Mouse (Mus musculus): ENCODE results near the gene Dapk2. TPM values are rescaled to one million over a fixed set of nuclear protein-coding genes. Genes with fewer than 3 reads are reported as not detected.
A peak's percentile ranks its signal among the peaks of the same experiment; 100 is the strongest.

The Dapk2 gene
- total RNA-seq, 2 experiments from 2014 or later: 0.84 to 0.97 TPM

- DNase-seq: peak; percentile 52
- intact Hi-C loops (cut with DNase I): no loop called here
Measured at GRCm38 (mm10) chr9:66218917-66219725, 61.1 kb downstream of the Dapk2 start.

DNA sequence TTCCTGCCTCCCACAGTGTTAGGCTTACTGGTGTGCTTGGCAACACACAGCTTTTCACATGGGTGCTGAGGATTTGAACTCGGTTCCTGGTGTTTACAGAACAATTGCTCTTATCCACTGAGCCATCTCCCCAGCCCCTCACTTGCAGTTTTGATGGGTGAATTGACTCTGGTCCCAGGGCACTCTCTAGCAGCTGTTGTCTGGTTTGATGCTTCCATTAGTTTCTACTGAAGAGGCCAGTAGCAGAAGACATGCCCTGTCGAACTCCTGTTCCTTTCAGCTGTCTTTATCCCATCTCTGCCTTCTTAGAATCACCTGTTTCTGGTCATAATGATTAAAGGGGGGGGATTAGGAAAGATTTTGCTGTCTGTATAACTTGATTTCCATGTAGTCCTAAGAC, 65.8 kb downstream of the Dapk2 start:
- intact Hi-C loops (cut with DNase I): no loop called here
- DNase-seq: no peak

DNA sequence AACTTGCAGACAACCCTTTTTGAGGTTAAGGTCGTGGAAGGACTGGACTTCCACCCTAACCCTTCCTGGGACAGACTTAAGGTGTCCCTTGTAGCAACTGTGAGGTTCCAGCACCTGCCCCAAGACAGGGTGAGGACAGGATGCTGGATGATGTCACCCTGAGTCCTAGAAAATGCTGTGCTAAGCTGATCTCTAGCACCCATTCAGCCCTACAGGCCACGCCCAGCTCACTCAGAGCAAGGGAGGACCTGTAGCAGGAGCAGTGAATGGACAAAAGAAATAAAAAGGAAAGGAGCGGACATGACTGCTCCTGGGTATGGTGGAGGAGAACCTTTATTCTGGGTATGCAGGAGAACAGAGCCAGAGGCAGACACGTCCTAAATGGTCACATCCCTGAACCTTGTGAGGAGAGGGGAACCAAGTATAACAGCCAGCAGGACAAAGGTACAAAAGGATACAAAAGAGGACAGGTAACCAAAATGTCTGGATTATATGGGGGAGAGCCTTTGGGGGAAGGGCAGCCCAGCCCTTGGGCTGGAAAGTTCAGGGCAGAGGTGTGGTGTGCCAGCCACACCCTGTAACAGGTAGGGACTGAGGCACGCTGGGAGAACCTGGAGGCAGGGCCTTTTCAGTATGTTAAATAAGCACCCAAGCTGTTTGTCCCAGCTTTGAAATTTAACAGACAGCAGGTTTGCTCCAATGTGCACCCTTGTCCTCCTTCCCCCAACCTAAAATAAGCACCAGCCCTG, 67.9 kb downstream of the Dapk2 start:
- intact Hi-C loops (cut with DNase I): no loop called here
- no peak for DNase-seq

DNA sequence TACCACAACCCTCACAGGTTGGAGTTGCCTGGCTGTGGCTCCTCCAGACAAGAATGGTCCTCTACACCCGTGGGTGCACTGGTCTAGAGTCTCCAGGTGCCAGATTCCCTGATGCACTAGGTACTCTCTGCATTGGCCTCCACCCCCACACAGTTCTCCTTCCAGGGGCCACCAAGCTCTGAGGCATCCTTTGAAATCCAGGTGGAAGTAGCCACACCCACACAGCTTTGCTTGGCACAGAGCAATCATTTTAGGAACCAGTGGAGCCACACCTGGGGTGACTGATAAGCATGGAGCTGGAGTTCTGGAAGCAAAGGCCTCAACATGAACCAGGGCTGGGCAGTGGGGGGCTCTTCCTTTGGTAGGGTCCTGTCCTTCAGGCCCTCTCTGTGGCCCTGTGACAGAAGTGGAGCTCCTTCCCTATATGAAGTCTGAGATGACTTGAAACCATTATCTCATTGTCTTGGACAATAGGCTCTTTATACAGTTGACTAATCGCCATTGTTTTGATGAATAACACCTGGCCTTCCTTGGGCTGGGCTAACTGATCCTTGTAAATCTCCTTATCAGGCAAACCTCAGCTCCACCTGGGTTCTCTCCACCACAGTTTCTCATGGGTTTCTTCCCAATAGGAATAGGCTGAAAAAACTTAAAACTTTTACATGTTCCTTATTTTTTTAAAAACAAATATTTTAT, 70.6 kb downstream of the Dapk2 start:
- DNase-seq: no peak
- intact Hi-C loops (cut with DNase I): no loop called here

GRCm38 (mm10) chr9:66231820-66232479, 73.9 kb downstream of the Dapk2 start:
- intact Hi-C loops (cut with DNase I): no loop called here
- no peak for DNase-seq

DNA sequence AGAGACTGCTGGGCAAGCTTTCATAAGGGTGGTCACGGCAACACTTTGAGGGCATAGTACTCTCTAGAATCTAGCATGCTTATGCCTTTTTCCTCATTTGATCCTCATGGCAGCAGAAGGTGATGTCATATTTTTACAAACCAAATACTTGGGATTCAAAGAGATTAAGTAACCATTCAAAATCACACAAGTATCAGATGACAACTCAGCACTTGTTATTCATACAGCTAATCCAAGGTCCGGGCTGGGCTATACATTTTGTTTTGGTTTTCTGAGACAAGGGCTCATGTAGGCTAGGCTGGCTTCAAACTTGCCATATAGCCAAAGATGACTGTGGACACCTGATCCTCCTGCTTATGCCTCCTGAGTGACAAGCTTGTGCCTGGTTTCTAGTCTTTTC, 78.6 kb downstream of the Dapk2 start:
- intact Hi-C loops (cut with DNase I): no loop called here

DNA sequence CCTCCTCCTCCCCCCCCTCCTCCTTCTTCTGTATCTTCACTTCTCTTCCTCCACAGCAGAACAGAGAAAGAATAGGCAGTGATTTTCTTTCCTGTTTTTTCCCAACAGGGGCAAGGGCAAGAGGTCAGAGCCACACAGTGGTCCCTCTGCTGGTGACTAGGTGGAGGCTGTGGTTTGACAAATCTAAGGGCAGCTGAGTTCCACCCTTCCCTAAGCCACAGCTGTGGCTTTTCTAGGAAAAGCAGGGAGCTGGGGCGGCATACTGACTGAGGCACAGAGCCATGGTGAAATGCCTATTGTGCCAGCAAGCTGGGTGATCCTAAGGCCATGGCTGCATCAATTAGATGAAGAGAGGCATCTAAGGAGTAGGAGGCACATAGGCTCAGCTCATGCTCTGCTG, 79.7 kb downstream of the Dapk2 start:
- intact Hi-C loops (cut with DNase I): no loop called here
- no peak for DNase-seq

More for the DNA sequence above, 78.6 kb downstream of the Dapk2 start:
- no peak for DNase-seq

DNA sequence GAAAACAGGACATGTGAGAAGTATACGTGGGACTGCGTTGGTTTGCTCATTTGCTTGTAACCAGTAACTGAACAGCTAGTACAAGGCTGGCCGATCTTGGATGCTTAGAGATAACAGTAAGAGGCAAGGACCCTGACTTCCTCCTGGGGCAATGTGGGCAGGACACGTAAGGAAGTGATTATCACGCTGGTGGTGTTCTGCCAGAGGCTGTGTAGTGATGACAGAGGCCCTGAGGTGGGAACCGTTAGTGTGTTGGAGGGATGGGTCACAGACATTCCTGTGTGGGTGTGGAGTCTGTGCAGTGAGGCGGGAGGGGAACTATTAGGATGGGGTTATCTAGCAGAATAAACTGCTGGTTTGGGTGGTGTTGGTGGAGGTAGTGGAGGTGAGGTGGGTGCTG, 81.2 kb downstream of the Dapk2 start:
- no peak for DNase-seq
- intact Hi-C loops (cut with DNase I): no loop called here

DNA sequence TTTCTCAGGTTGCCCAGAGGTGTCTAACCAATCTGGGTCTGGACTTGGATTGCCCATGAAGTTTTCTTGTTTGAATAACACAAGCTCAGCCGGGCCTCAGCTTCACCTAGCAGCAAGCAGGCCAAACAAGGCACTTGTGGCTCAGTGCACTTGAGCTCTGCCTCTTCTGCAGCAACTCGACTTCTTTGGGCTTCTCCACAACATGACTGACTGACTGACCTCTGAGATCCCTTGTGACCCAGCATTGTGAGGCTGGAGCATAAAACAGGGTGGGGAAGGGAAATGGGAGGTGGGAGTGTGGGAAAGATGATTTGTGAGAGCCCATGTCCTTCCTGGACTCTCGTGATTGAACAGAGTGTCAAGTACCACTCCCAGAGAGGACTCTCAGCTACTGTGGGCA, 81.7 kb downstream of the Dapk2 start:
- intact Hi-C loops (cut with DNase I): no loop called here
- no peak for DNase-seq

DNA sequence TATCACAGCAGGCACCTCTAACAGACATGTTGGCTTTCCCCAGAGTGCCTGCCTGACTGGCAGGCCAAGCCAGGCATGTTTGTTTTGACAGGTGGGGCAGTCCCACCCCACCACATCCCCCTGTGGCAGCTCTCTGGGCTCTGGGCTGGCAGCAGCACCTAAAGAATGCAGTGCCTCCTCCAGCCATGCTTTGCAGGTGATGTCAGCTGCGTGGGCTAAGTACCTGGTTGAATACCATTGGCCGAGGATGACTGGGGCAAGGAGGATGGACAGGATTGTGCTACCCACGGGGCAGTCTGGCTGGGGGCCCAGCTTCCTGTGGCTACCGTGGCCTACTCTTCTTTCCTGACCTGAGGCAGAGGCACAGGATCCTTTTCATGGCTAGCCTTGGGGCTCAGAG, 82.5 kb downstream of the Dapk2 start:
- intact Hi-C loops (cut with DNase I): no loop called here
- DNase-seq: peak; percentile 13

- intact Hi-C loops (cut with DNase I): no loop called here
- peak; percentile 17 for DNase-seq
Measured at GRCm38 (mm10) chr9:66240991-66241390, 83.0 kb downstream of the Dapk2 start.

DNA sequence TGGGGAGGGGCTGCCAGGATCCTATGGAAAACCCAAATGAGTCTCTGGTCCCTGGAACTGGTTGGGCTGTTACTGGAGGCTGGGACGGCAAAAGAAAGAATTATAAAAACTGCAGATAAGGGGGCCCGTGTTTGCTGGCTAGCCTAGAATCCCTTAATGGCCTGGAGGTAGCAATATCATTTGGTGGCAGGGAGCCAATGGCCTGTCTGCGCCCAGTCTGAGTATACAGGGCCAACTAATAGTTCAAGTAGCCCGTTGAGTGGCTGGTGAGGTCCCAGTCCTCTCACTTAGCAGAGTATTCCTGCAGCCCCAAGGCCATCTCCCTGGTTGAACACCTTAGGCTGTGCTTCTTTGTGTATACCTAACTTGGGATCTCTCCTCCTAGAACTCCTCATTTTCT, 83.7 kb downstream of the Dapk2 start:
- DNase-seq: no peak
- intact Hi-C loops (cut with DNase I): no loop called here

DNA sequence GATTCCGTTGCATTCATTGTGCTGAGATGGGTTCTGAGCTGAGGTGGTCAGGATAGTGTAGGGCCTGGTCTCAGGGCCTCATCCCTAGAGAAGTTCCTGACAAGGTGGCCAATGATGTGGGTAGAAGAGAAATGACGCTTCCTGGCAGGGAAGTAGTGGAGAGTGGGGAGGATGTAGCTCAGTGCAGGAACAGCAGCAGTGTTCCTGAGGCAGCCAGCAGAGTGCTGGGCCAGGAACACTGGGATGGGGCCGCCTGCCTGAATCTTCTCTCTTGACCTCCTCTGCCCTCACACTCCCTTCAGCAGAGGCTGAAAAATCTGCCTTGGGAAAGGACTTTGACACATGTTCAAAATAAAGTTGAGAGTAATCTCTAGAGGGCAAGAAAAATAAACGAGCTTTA, 85.2 kb downstream of the Dapk2 start:
- no peak for DNase-seq
- intact Hi-C loops (cut with DNase I): no loop called here

DNA sequence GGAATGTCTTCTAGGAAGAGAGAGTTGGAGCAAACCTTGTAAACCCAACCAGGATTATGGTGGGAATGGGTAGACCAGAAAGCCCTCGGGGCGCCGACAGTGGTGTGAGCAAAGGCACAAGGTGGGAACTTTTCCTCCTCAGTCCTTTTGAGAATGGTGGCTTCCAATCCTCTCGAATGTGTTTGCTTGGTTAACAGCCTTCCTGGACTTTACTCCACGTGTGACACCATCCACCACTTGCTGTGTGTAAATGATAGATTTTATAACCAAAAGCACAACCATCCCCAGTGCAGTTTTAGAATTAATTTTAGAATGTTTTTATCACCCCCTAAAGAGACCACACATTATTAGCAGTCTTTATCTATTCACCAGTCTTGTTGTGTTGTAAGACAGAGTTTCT, 86.1 kb downstream of the Dapk2 start:
- intact Hi-C loops (cut with DNase I): no loop called here
- no peak for DNase-seq

GRCm38 (mm10) chr9:66245707-66246106, 87.7 kb downstream of the Dapk2 start:
- DNase-seq: no peak
- intact Hi-C loops (cut with DNase I): no loop called here

- DNase-seq: peak; percentile 65
- intact Hi-C loops (cut with DNase I): no loop called here
Measured at GRCm38 (mm10) chr9:66249281-66249680, 91.3 kb downstream of the Dapk2 start.

DNA sequence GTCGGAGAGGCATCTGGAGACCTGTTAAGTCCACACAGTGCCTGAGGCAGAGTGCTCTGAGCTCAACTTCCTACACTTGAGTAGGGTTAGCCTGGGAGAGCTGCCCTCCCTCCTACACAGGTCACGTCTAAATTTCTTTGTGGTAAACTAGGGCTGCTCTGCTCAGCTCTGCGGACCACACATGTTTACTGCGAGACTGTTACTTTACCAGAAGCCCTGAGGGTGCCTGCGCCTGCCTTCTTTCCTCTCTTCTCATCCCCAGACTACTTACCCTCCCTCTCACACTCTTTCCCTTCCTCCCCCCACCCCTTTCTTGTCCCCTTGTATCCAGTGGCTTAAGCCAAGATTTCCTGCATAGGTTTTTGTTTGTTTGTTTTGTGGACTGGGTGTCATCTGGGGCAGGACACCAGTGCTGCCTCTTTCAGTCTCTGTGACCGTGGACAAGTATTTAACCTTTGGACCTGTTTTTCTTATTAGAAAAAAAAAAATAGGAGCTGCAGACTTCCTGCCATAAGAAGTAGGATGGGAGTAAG, 93.2 kb downstream of the Dapk2 start:
- DNase-seq: no peak
- intact Hi-C loops (cut with DNase I): no loop called here

DNA sequence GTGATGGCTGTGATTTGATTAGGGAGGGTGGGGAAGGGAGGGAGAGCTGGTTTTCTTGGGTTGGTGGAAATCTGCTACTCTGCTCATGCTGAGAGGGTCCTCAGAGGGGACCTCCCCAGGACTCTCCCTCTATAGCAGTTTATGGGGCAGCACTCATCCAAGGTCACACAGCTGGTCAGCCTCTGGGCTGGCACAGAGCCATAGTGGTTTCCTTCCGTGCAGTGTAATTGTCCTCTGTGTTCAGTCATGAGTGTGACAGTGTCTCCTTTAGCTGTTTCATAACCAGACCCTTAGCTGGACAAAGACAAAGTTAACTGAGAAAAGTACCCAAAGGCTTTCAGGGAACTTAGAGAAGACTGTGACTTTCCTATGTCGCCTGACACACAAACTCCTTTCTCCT, 103.7 kb downstream of the Dapk2 start:
- intact Hi-C loops (cut with DNase I): no loop called here
- DNase-seq: no peak

GRCm38 (mm10) chr9:66263701-66264100, 105.7 kb downstream of the Dapk2 start:
- intact Hi-C loops (cut with DNase I): no loop called here
- DNase-seq: no peak

- no peak for DNase-seq
- intact Hi-C loops (cut with DNase I): no loop called here
Measured at GRCm38 (mm10) chr9:66265645-66266044, 107.6 kb downstream of the Dapk2 start.

All from left cerebral cortex, postnatal 4 days (tissue).